Mouse (Mus musculus) c-Kit-positive CD71-negative TER-119-negative erythroid progenitor cells, embryonic 14.5 days (primary cell): Measurements from ENCODE around the gene Oser1.
"Not testable (repeated sequence)": the region's sequence is repeated elsewhere in the genome, so short reads cannot be mapped to it uniquely, and the experiment has no call there.

Experiments
- DNase-seq: peaks from one replicate; pipeline ENCODE4 v3.0.0-alpha.2; 2013; ENCODE audit warnings: low read depth

Gene Oser1

DNA sequence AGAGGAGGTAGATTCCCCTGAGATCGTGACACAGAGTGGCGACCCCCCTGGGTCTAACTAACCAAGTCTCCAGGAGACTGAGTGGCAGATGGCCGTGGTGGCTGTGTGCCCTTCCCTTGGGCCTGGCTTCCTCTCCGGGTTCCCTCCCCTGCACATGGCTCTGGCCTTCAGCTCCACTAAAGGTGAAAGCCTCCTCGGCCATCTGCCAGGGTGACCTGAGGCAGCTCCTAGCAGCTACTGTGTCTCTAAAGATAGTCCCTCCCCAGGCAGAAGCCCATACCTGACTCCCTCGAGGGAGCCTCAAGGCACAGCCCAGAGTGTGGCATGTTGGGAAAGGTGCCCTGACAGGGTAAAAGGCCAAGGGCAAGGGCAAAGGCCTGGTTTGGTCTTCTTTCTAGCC lies 19.0 kb upstream of the Oser1 start:
- DNase-seq, result no peak

DNA sequence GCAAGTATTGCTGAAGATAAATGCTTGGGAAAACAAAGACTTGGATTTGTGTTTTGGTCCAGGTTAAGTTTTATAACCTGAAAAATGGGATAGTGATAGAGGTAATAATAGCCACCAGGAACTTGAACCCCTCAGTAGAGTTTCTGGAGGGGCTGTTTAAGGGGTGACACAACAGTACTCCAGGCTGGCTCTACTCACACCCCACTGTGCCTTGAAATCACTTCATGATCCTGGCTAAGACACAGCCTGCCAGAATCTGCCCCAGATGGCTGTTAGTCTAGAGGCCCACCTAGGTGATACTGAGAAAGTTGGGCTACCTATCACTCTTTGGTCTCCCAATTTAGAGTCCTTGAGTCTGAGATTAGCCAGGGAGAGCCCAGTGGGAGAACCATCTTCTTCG lies 15.0 kb upstream of the Oser1 start:
- no peak for DNase-seq

DNA sequence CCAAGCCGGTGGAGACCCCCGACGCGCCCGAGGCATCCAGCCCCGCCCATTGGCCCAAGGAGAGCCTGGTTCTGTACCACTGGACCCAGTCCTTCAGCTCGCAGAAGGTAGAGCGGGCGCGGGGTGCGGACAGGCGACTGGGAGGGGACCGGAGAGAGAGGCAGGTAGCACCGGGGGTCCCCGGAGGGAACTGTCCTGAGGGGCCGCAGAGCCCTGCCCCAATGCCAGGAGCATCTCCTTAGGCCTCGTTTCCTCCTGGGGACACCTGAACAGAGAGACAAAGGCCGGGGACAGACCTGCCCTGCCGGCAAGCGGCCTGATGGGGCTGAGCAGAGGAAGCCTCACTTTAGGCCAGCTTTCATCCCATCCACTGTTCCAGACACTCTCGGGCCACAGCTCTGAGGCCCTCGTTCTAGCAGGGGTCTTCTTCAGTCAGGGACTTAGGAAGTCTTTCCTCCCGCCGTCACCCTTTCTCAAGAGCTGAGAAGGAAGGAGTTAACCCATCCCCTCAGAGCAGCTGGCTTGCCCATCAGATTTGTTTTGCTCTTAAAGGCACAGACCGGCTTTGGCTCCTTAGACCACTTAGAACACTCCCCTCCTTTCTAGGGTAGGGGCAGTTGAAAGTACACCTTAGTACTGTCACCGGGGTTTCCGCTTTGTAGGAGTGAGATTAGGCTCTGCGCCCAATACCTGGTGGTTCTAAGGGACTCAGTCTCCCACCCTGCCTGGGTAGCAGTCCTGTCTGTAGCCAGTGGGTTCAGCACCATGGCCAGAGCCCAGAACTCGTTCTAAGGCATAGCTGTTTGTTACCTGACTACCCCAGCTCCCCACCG lies 14.3 kb upstream of the Oser1 start:
- DNase-seq, result peak; percentile 40

DNA sequence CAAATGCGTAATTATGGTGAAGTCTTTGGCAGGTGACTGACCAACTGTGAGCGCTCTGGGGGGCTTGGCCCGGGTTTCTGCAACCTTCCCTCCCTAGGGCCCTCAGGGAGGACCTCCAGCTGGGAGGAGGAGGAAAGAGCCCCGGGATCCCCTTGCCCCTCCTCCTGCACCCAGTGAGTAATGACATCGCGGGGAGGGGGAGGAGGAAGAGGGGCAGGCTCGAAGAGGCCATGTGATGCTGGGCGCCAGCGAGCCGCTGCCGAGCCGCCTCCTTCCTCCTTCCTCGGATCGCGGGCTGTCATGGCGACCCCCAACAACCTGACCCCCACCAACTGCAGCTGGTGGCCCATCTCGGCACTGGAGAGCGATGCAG lies 13.7 kb upstream of the Oser1 start, which contains the start of gene Gdap1l1:
TSS of gene Gdap1l1 (plus strand) at position 231 of the 373 bp plus-strand sequence.
- DNase-seq, result no peak

DNA sequence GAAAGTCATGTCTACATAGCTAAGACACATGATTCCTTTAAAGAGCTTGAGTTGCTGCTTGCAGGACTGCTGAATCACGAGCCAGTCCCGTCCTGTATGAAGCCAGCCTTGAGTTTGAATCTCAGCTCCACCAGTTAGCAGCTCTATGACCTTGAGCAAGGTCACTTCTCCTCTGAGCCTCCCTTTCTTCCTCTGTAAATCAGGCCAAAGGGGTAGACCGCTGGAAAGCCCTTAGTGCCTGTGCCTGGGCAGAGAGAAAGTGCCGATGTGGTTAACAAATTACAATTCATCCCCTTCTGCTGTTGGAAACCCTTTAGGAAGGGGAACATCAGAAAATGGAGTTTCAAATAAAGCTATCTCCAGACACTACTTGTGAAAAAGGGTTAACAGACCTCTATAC lies 13.3 kb upstream of the Oser1 start:
- DNase-seq, result no peak

DNA sequence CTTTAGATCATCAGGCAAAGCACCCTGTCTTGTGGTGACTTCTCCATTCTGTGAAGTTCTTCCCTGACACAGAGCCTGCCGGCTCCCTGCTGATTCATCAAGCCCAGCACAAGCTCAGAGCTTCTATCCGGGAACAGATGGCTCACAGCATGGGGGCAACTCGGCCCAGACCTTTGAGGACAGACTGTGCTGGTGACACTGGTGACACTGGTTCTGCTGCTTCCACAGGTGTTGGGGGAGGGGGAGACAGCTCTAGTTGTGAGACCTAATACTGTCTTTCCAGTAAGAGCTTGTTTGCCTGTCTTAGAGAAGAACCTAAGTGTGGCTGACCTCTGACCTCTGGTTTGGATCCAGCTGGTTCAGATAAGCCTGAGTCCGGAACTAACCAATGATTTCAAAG lies 9.5 kb upstream of the Oser1 start:
- DNase-seq, result no peak

DNA sequence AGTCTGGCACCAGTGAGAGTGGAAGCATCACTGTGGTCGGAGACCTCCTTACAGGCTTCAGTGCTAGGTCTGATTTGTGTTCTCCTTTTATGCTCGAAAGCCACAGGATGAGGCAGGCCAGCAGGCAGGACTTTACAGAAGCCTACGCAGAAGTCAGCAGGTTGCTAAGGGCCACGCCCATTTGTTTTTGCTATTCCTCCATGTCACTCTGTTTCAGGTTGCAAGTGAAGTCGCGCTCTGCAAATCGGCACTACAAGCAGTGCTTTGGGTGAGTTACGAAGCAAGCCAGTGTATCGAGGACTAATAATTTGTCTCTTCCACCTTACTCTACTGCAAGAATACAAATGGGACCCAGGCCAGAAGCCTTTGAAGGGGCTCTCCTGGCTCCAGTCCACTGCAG lies 6.8 kb upstream of the Oser1 start:
- no peak for DNase-seq

DNA sequence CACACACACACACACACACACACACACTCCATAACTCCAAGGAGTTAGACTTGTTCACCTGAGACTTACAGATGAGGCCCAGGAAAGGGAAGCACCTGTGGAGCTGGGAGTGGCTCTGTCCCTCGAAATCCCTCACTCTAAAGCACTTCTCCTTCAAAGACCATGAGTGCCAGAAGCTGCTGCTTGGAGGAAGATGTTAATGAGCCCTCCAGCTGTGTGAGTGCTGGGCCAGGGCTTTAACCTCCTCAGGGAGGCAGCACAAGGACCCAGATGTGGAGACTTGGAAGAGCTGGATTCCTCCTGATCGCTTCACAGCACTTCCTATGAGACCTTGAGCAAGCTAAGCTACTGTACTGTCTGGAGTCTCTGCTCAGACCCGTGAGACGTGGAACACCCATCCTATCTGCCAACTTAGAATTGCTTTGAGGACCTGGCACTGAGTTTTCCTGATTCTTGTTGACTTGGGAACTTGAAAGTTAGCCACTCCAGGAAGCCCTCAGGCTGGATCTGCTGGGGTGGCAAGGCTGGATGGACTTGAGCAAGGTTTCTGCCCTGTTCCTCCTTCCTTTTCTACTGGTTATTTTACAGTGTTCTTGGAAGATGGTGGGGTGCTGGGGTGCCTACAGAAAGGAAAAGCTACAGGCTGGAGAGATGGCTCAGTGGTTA lies 4.0 kb upstream of the Oser1 start:
- DNase-seq, result no peak

DNA sequence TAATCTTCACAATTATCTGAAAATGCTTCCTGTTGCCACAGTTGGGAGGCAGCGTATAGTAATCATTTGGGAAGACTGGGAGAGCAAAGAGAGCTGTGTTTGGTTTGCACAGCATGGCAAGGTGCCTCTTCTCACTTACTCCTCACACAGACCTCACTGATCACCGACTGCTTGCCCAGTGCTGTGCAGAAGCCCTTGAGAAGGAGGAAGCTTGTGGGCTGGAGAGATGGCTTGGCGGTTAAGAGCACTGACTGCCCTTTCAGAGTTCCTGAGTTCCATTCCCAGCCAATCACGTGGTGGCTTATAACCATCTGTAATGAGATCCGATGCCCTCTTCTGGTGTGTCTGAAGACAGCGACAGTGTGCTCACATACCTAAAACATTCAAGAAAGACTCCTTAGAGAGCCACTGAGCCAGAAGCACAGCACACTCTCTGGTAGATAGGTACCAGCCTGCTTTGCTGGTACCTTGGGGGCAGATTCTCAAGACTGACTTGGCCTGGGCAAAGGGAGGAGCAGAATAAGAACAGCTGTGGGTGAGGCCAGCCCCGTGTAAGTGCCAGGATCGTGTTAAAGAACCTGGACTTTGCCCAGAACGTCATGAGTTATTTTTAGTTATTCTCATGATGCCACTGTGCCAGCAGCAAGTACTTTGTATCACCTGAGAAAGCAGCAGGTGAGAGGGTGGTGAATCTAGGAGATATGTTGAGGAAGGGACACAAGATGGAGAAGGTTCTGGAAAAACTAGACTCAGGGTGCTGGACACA lies 1.4 kb downstream of the Oser1 start:
- no peak for DNase-seq

DNA sequence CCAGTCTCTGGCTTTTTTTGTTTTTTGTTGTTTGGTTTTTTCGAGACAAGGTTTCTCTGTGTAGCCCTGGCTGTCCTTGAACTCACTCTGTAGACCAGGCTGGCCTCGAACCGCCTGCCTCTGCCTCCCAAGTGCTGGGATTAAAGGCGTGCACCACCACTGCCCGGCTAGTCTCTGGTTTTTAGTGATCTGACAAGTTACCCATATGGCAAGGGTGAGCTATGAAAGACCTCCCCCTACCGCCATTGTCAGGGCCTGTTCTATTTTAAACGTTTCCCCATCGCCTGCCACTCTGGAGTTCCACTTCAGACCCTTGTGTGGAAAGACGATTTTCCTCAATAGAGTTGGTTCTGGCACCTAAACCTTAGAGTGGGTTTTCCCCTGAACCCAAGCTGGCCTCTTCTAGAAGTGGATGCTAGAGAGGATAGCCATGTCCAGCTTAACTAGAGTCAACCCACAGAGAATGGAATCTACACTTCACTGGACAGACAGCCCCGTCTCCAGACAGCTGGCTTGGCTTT lies 4.1 kb downstream of the Oser1 start:
- DNase-seq, result no peak

DNA sequence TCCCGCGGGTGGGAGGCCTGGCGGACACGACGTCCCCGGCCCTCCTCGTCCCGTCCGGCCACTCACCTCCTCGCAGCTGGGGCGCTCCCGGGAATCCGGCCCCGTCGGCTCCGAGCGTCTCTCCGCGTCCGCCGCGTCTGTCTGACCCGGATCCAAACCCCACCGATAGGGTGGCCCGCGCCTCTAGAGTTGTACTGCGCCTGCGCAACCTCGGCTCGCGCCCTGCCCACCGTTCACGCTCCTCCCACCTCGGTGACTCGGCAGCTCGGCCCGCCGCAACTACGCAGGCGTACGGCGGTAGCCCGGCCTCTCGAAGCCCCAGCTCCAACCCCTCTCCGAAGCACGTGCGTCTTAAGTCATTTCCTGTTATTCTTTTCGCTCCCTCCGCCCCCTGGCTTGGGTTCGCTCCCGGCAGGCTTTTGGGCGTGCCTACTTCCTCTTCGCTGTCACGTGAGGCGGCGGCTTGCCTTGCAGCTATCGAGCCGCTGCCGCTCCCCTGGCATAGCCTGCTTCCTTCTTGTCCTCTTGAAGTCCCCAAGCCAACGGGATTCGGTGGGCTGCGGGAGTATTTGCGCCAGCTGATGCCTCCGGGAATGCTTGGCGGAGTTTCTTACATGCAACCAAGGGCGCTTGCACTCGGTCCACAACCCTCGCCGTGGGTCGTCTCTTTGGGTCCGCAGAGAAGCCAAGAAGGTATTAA lies 5.0 kb downstream of the Oser1 start:
- DNase-seq, result peak; percentile 96

DNA sequence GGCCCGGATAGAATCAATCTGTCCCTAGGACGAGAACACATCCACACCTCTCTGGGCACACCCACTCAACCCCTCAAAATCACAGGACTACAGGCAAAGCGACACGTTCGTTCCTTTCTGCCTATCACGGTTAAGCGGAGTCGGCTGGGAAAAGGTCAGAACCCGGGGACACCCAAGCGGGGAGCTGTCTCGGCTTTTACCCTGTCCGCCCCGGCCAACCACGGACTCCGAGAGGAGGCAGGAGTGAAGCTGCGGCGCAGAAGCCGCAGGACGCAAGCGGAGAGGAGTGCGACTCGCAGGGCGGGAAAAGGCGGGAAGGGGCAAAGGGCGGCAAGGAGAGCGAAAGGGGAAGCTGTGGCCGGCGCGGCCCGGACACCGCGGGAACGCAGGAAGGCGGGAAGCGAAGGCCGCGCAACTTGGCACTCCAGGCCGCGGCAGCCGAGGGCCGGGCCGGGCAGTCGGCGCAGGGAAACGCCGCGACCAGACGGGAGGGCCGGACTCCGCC lies 5.6 kb downstream of the Oser1 start:
- DNase-seq, result peak; percentile 37

DNA sequence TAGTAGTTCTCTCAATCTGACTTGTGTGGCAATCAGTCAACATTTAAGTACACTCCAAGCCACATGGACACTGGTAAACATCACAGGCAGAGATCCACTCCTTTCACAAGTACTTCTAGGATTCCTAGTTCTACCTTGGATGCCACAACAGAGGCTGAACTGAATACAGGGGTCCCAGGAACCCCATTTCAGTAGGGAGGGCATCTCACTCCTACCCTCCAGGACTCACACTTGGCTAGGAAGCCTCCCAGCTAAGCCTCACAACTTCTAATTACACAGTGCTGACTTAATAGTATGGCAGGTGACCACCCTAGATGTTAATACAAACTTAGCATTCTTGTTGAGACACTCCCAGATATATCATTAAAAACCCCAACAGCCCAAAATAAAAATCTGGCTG lies 6.7 kb downstream of the Oser1 start:
- DNase-seq, result no peak

DNA sequence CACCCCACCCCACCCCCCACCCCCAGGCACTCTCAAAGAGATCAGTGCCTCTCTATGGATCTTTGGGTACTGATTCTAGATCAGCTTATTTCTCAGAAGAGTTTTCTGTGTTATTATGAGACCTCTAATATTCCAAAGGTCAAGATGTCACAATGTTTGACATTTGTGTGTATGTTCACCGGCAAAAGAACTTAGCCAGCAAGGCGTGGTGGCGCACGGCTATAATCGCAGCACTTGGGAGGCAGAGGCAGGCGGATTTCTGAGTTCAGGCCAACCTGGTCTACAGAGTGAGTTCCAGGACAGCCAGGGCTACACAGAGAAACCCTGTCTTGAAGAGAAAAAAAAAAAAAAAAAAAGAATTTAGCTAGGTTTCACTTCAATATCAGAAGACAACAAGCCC lies 7.5 kb downstream of the Oser1 start:
- DNase-seq, result no peak

DNA sequence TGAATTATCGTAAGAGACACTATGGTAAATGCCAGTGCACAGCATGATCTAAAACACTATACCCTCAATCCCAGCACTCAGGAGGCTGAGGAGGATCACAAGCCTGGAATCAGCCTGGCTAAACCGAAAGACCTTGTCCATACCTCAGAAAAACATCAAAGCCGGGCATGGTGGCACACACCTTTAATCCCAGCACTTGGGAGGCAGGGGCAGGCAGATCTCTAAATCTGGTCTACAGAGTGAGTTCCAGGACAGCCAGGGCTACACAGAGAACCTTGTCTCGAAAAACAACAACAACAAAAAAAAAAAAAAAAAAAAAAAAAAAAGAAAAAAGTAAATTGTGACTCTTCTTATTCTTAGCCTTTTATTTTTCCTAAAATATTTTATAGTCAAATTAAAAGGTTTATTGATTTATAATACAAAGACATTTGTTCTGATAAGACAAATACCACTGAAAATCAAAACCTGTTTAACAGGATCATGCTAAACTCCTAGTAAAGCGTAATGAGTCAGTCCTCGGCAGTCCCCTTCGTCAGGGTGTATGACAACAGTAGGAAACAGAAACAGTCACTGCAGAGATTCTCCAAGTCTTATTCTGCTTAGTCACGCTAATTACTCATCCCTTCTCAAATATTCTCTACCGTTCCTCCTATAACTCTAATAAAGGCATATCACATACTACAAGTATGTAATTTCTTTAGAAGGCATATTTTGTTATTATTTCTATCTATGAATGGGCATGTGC lies 11.5 kb downstream of the Oser1 start:
- no peak for DNase-seq

DNA sequence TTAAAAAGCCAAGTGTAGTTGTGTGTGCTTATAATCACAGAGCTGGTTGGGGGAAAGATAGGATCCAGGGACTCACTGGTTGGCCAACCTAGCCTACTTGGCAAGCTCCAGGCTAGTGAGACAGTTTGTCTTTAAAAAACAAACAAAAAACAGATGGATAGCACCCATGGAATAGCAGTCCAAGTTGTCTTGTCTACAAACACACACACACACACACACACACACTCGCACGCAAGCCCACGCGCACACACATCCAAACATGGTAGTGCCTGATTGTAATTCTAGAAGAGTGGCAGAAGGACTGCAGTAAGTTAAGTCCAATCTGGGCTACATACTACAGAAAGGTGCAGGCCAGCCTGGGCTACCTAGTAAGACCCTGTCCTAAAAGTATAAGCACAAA lies 12.1 kb downstream of the Oser1 start:
- no peak for DNase-seq

DNA sequence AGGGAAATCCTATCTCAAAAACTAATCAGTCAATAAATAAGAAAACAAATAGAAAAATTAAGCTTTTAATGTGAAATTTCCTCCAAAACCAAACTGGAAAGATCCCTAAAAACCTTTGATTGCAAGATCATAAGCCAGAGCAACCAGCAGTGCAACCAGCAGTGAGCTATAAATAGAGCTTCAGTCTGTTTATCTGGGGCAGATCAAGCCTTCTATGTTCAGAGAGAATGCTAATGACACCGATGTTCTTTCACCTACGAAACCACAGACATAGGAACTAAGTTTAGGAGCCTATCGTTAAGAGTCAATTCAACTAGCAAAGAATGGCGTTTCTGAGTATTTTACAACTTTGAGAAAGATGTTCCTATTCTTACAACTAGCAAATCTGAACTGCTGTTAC lies 12.7 kb downstream of the Oser1 start:
- no peak for DNase-seq

DNA sequence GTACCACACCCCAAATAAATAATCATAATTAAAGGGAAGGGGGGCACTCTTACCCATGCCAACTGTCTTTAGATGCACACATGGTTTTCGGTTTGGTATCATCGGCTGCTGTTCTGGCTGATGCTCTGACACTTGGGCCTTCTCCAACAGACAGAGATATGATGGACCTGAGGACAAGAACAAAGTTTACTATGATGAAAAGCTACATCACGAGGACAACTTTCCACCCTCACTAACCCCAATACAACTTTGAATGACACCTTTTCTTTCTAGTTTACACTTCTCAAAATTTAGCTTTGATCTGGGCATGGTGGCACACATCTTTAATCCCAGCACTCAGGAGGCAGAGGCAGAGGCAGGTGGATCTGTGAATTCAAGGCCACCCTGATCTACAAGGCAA lies 13.2 kb downstream of the Oser1 start:
- not testable (repeated sequence) for DNase-seq

DNA sequence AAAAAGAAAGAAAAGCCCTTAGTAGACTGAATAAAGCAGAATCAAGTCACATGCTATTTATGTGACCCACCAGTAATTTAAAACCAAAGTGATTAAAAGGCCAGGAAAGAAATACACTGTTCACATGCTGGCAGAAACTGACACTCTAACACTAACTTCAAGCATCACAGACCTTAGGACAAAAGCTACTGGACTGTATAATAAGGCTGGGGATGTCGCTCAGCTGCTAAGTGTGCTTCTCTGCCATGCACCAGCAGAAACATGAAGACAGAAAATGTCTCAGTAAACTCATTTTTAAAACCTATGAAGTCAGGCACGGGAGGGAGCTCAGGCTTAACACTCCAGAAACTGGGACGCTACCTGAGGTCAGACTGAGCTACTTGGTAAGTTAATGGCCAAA lies 14.3 kb downstream of the Oser1 start:
- no peak for DNase-seq

DNA sequence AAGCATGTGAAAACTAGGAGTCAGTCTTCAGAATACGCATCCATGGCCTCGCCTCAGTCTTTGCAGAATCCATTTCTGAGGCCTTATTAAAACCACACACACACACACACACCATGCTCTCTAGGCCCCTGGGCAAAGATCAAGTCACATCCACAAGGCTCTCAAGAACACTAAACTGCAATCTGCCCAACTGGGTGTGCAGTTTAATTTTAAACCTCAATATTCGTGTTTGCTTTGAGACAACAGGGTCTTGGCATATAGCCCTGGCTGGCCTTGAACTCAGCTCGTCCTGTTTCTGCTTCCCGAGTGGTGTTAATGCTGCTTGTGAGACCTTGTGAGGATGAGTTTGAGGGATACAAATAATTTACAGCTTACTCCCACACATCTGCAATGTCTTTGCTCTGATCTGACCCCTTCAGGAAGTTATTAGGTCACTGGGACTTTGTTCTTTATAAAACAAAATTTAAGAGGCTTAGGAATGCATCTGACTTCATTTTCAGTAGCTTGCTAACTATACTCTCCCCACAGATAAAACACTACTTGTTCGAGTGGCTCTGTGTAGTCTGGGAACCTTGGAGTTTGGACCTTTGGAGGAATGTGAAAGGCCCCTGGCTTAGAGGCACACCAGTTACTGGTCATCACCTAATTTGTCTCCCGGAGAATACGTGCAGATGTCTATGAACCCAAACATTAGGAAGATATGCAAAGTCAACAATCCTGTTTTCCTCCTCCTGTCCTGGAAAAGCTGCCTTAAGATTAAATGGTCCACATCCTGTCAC lies 20.3 kb downstream of the Oser1 start:
- DNase-seq, result no peak
